Mouse (Mus musculus) kidney, embryonic 16.5 days (tissue): ENCODE results near the gene Hlf. TPM values are rescaled to one million over a fixed set of nuclear protein-coding genes. Genes with fewer than 3 reads are reported as not detected.

Source experiments
- ATAC-seq: fragments of 200-750 bp; cut with Nextera tagmentation; 2 replicates; pipeline ENCODE4 v1.8.0; 2017; ENCODE audit warnings: moderate TSS enrichment; ENCODE audit not compliant: low FRiP score, low TSS enrichment
- H3K27ac ChIP-seq: fragments of 300-500 bp; sonication (generic); 2 replicates; pipeline ENCODE4 v1.5.1; 2014; ENCODE audit warnings: low read length
- H3K27me3 ChIP-seq: fragments of 300-500 bp; sonication (generic); 2 replicates; pipeline ENCODE4 v1.6.1; 2014; ENCODE audit warnings: low read length, control low read depth, mixed read lengths; ENCODE audit not compliant: insufficient read depth
- H3K36me3 ChIP-seq: fragments of 300-500 bp; sonication (generic); 2 replicates; pipeline ENCODE4 v1.6.1; 2014; ENCODE audit warnings: low read length, control low read depth, mixed read lengths; ENCODE audit not compliant: insufficient read depth
- H3K4me1 ChIP-seq: fragments of 300-500 bp; sonication (generic); 2 replicates; pipeline ENCODE4 v1.6.1; 2014; ENCODE audit warnings: low read length, control low read depth, mixed read lengths; ENCODE audit not compliant: insufficient read depth
- H3K4me2 ChIP-seq: fragments of 300-500 bp; sonication (generic); replicated peaks from 2 replicates; pipeline ENCODE4 v1.6.1; 2014; ENCODE audit warnings: low read depth, low read length
- H3K4me3 ChIP-seq: fragments of 300-500 bp; sonication (generic); 2 replicates; pipeline ENCODE4 v1.5.1; 2014; ENCODE audit warnings: mild to moderate bottlenecking, low read length
- H3K9ac ChIP-seq: fragments of 300-500 bp; sonication (generic); replicated peaks from 2 replicates; pipeline ENCODE4 v1.6.1; 2014; ENCODE audit warnings: low read length
- H3K9me3 ChIP-seq: fragments of 300-500 bp; sonication (generic); 2 replicates; pipeline ENCODE4 v1.6.1; 2016; ENCODE audit warnings: low read length, control low read depth
- WGBS: fragments of 180-500 bp; shearing (Covaris S2); extraction: QIAGEN DNeasy Blood & Tissue Kit; methylation state at CpG from one replicate; pipeline ENCODE4 v1.1.7; 2014; 5-methylcytosine and 5-hydroxymethylcytosine counted together
- polyA plus RNA-seq: library from polyadenylated mRNA; unstranded; fragments of >200 nt; fragmentation: Nextera tagmentation; extraction: Ambion mirVana; gene quantifications from 2 replicates; pipeline ENCODE4 v1.2.1, GENCODE M21; 2015

Gene Hlf
- polyA plus RNA-seq, 1 experiment from 2014 or later, result 2.3 TPM

GRCm38 (mm10) chr11:90324597-90324996 lies 66.1 kb downstream of the Hlf start:
- 0 out of 2 replicates have a peak, but pooled peaks cover 4% of the 10 kb centered on the region for H3K4me1 ChIP-seq
- no peak overlapping the region for H3K4me3 ChIP-seq
- H3K9ac ChIP-seq, result no peak overlapping the region
- no peaks in the 10 kb centered on the region for H3K36me3 ChIP-seq
- H3K27me3 ChIP-seq, result no peaks in the 10 kb centered on the region
- H3K4me2 ChIP-seq, result no peak overlapping the region
- ATAC-seq, result no peak
- 86% methylated on average over 3 of the region's 3 CpGs for WGBS
- no peaks in the 10 kb centered on the region for H3K9me3 ChIP-seq
- no peak overlapping the region for H3K27ac ChIP-seq

- no peak overlapping the region for H3K27ac ChIP-seq
- 34% methylated on average over 7 of the region's 7 CpGs for WGBS
- no peak for ATAC-seq
- H3K27me3 ChIP-seq, result no peaks in the 10 kb centered on the region
- H3K9ac ChIP-seq, result no peak overlapping the region
- H3K9me3 ChIP-seq, result no peaks in the 10 kb centered on the region
- no peaks in the 10 kb centered on the region for H3K36me3 ChIP-seq
- no peak overlapping the region for H3K4me2 ChIP-seq
- H3K4me3 ChIP-seq, result no peak overlapping the region
- 0 out of 2 replicates have a peak, but pooled peaks cover 4% of the 10 kb centered on the region for H3K4me1 ChIP-seq
Observed at GRCm38 (mm10) chr11:90320922-90321321, 69.8 kb downstream of the Hlf start.

GRCm38 (mm10) chr11:90317482-90317881 lies 73.2 kb downstream of the Hlf start:
- Histone ChIP-seq H3K36me3 (no peaks in the 10 kb centered on the region), H3K4me2 (no peak overlapping the region), H3K27me3 (no peaks in the 10 kb centered on the region), H3K4me3 (no peak overlapping the region), H3K9me3 (no peaks in the 10 kb centered on the region), H3K4me1 (0 out of 2 replicates have a peak, but pooled peaks cover 4% of the 10 kb centered on the region), H3K27ac (no peak overlapping the region), H3K9ac (no peak overlapping the region)
- WGBS, result 23% methylated on average over 4 of the region's 4 CpGs
- ATAC-seq, result no peak

GRCm38 (mm10) chr11:90314606-90315005 lies 76.1 kb downstream of the Hlf start:
- H3K27ac ChIP-seq, result no peak overlapping the region
- no peaks in the 10 kb centered on the region for H3K27me3 ChIP-seq
- ATAC-seq, result no peak
- no peak overlapping the region for H3K9ac ChIP-seq
- no peaks in the 10 kb centered on the region for H3K9me3 ChIP-seq
- 89% methylated on average over 3 of the region's 3 CpGs for WGBS
- H3K36me3 ChIP-seq, result no peaks in the 10 kb centered on the region
- no peak overlapping the region for H3K4me3 ChIP-seq
- no peaks in the 10 kb centered on the region for H3K4me1 ChIP-seq
- H3K4me2 ChIP-seq, result no peak overlapping the region

- Histone ChIP-seq H3K9ac (no peak overlapping the region), H3K27ac (no peak overlapping the region), H3K9me3 (no peaks in the 10 kb centered on the region), H3K4me2 (no peak overlapping the region), H3K27me3 (no peaks in the 10 kb centered on the region), H3K4me1 (no peaks in the 10 kb centered on the region), H3K36me3 (no peaks in the 10 kb centered on the region), H3K4me3 (no peak overlapping the region)
- no peak for ATAC-seq
- WGBS, result 56% methylated on average over 6 of the region's 6 CpGs
Observed at GRCm38 (mm10) chr11:90306993-90307392, 83.7 kb downstream of the Hlf start.

GRCm38 (mm10) chr11:90306067-90306466 lies 84.6 kb downstream of the Hlf start:
- Histone ChIP-seq H3K9ac (no peak overlapping the region), H3K27me3 (no peaks in the 10 kb centered on the region), H3K4me3 (no peak overlapping the region), H3K4me1 (no peaks in the 10 kb centered on the region), H3K36me3 (no peaks in the 10 kb centered on the region), H3K27ac (no peak overlapping the region), H3K9me3 (no peaks in the 10 kb centered on the region), H3K4me2 (no peak overlapping the region)
- WGBS, result 86% methylated on average over 5 of the region's 5 CpGs
- no peak for ATAC-seq

- Histone ChIP-seq H3K9ac (no peak overlapping the region), H3K27me3 (no peaks in the 10 kb centered on the region), H3K4me2 (no peak overlapping the region), H3K9me3 (no peaks in the 10 kb centered on the region), H3K4me1 (no peaks in the 10 kb centered on the region), H3K4me3 (no peak overlapping the region), H3K36me3 (no peaks in the 10 kb centered on the region), H3K27ac (no peak overlapping the region)
- 93% methylated on average over 2 of the region's 2 CpGs for WGBS
- no peak for ATAC-seq
Observed at GRCm38 (mm10) chr11:90294622-90295021, 96.1 kb downstream of the Hlf start.

- H3K4me3 ChIP-seq, result no peak overlapping the region
- no peaks in the 10 kb centered on the region for H3K9me3 ChIP-seq
- H3K9ac ChIP-seq, result no peak overlapping the region
- H3K4me2 ChIP-seq, result no peak overlapping the region
- H3K27me3 ChIP-seq, result no peaks in the 10 kb centered on the region
- H3K36me3 ChIP-seq, result no peaks in the 10 kb centered on the region
- H3K27ac ChIP-seq, result no peak overlapping the region
- ATAC-seq, result no peak
- no peaks in the 10 kb centered on the region for H3K4me1 ChIP-seq
Observed at GRCm38 (mm10) chr11:90292766-90293165, 97.9 kb downstream of the Hlf start.

GRCm38 (mm10) chr11:90291156-90291555 lies 99.5 kb downstream of the Hlf start:
- Histone ChIP-seq H3K4me1 (no peaks in the 10 kb centered on the region), H3K9me3 (no peaks in the 10 kb centered on the region), H3K27ac (no peak overlapping the region), H3K9ac (no peak overlapping the region), H3K27me3 (no peaks in the 10 kb centered on the region), H3K4me2 (no peak overlapping the region), H3K36me3 (no peaks in the 10 kb centered on the region), H3K4me3 (no peak overlapping the region)
- WGBS, result 64% methylated on average over 4 of the region's 4 CpGs
- no peak for ATAC-seq

- no peak for ATAC-seq
- Histone ChIP-seq H3K4me2 (no peak overlapping the region), H3K9ac (no peak overlapping the region), H3K27ac (no peak overlapping the region), H3K36me3 (no peaks in the 10 kb centered on the region), H3K27me3 (no peaks in the 10 kb centered on the region), H3K4me3 (no peak overlapping the region), H3K9me3 (no peaks in the 10 kb centered on the region), H3K4me1 (peaks cover 5% of the 10 kb centered on the region; the same call in 1 of the 2 replicates)
- 84% methylated on average over 6 of the region's 6 CpGs for WGBS
Observed at GRCm38 (mm10) chr11:90286550-90287154, 104.0 kb downstream of the Hlf start.
